Mouse (Mus musculus) CH12.LX (cell line): Measurements from ENCODE around the gene Vegfd. TPM values are rescaled to one million over a fixed set of nuclear protein-coding genes. Genes with fewer than 3 reads are reported as not detected.

Source experiments
- DNase-seq: peaks from one replicate; pipeline ENCODE4 v3.0.0-alpha.2; 2013; ENCODE audit errors: extremely low read depth
- H3K27ac ChIP-seq: 2 replicates; pipeline ENCODE4 v1.5.1; 2012; ENCODE audit warnings: low read depth, mild to moderate bottlenecking, control low read depth, moderate library complexity; ENCODE audit not compliant: insufficient read depth
- H3K27me3 ChIP-seq: replicated peaks from 2 replicates; pipeline ENCODE3; 2012; ENCODE audit warnings: inconsistent platforms
- H3K36me3 ChIP-seq, 2 experiments: replicated peaks in 1 of 2; 2 replicates each; pipeline versions ENCODE3 to v1.6.1; 2012; ENCODE audit warnings: inconsistent platforms in 1 of 2, low read length in 1 of 2, mild to moderate bottlenecking in 1 of 2, mixed read lengths in 1 of 2, moderate library complexity in 1 of 2; ENCODE audit not compliant: control insufficient read depth in 1 of 2, insufficient read depth in 1 of 2
- H3K4me1 ChIP-seq, 2 experiments: 2 replicates each; pipeline ENCODE4 v1.6.1; 2012; ENCODE audit warnings: inconsistent platforms in 1 of 2, moderate library complexity in 1 of 2; ENCODE audit not compliant: insufficient read depth in 2 of 2, control insufficient read depth in 1 of 2
- H3K4me2 ChIP-seq: 2 replicates; pipeline ENCODE4 v1.6.1; 2012; ENCODE audit warnings: low read depth, mild to moderate bottlenecking, control low read depth; ENCODE audit not compliant: poor library complexity, insufficient read depth, severe bottlenecking
- H3K4me3 ChIP-seq, 3 experiments: fragments of 150-350 bp in 1 of 3; sonication (generic) in 1 of 3; replicated peaks in 1 of 3; 2 replicates each; pipeline versions ENCODE3 to v1.5.1; 2011 to 2012; ENCODE audit warnings: low read depth in 2 of 3, low read length in 2 of 3, mild to moderate bottlenecking in 2 of 3, moderate library complexity in 2 of 3, control low read depth in 1 of 3, improper control_type of control experiment in 1 of 3, inconsistent platforms in 1 of 3, mixed read lengths in 1 of 3; ENCODE audit not compliant: poor library complexity in 1 of 3
- H3K79me2 ChIP-seq: replicated peaks from 2 replicates; pipeline ENCODE4 v1.6.1; 2012; ENCODE audit warnings: mild to moderate bottlenecking, moderate library complexity; ENCODE audit not compliant: control insufficient read depth, poor library complexity, insufficient read depth, severe bottlenecking; ENCODE audit errors: extremely low read depth
- H3K9ac ChIP-seq: 2 replicates; pipeline ENCODE4 v1.6.1; 2012; ENCODE audit warnings: low read depth, mild to moderate bottlenecking, control low read depth, moderate library complexity; ENCODE audit not compliant: insufficient read depth
- H3K9me3 ChIP-seq: replicated peaks from 2 replicates; pipeline ENCODE3; 2012; ENCODE audit warnings: low read length, inconsistent platforms, mixed read lengths
- CHD1 ChIP-seq: IDR thresholded peaks from 2 replicates; pipeline ENCODE4 v1.6.1; 2012; ENCODE audit warnings: low read depth, low read length, improper control_type of control experiment, inconsistent platforms
- CTCF ChIP-seq, 2 experiments: IDR thresholded peaks in 1 of 2; conservative IDR thresholded peaks in 1 of 2; 2 replicates each; pipeline ENCODE4 v1.5.1; 2011 to 2012; ENCODE audit warnings: low read depth in 2 of 2, low read length in 2 of 2, improper control_type of control experiment in 1 of 2, inconsistent platforms in 1 of 2, mild to moderate bottlenecking in 1 of 2, moderate library complexity in 1 of 2
- EP300 ChIP-seq: IDR thresholded peaks from 2 replicates; pipeline ENCODE4 v1.6.1; 2011; ENCODE audit warnings: low read length, improper control_type of control experiment
- HCFC1 ChIP-seq: IDR thresholded peaks from 2 replicates; pipeline ENCODE4 v1.6.1; 2012; ENCODE audit warnings: low read depth, mild to moderate bottlenecking, inconsistent platforms, low read length, improper control_type of control experiment
- JUN ChIP-seq: IDR thresholded peaks from 2 replicates; pipeline ENCODE4 v1.6.1; 2011; ENCODE audit warnings: low read depth, mild to moderate bottlenecking, low read length, improper control_type of control experiment, moderate library complexity; ENCODE audit not compliant: insufficient read depth
- KAT2A ChIP-seq: IDR thresholded peaks from 2 replicates; pipeline ENCODE4 v1.6.1; 2012; ENCODE audit warnings: low read length, improper control_type of control experiment, inconsistent platforms; ENCODE audit not compliant: insufficient replicate concordance
- MAFK ChIP-seq: IDR thresholded peaks from 2 replicates; pipeline ENCODE4 v1.6.1; 2011; ENCODE audit warnings: low read length, improper control_type of control experiment; ENCODE audit not compliant: insufficient replicate concordance
- MXI1 ChIP-seq: IDR thresholded peaks from 2 replicates; pipeline ENCODE4 v1.6.1; 2011; ENCODE audit warnings: mild to moderate bottlenecking, low read depth, low read length, improper control_type of control experiment
- PAX5 ChIP-seq: IDR thresholded peaks from 2 replicates; pipeline ENCODE4 v1.6.1; 2012; ENCODE audit warnings: low read length, inconsistent platforms, mixed read lengths
- POLR2A ChIP-seq: IDR thresholded peaks from 2 replicates; pipeline ENCODE4 v1.6.1; 2011; ENCODE audit warnings: low read depth, mild to moderate bottlenecking, improper control_type of control experiment, low read length
- POLR2AphosphoS2 ChIP-seq: IDR thresholded peaks from 2 replicates; pipeline ENCODE4 v1.6.1; 2011; ENCODE audit warnings: low read depth, low read length, improper control_type of control experiment
- RAD21 ChIP-seq: IDR thresholded peaks from 2 replicates; pipeline ENCODE4 v1.6.1; 2011; ENCODE audit warnings: low read depth, mild to moderate bottlenecking, low read length, improper control_type of control experiment, moderate library complexity
- RCOR1 ChIP-seq: conservative IDR thresholded peaks from 2 replicates; pipeline ENCODE4 v1.6.1; 2012; ENCODE audit warnings: low read depth, mild to moderate bottlenecking, inconsistent platforms, low read length, improper control_type of control experiment
- SIN3A ChIP-seq: IDR thresholded peaks from 2 replicates; pipeline ENCODE4 v1.6.1; 2012; ENCODE audit warnings: low read length, improper control_type of control experiment, inconsistent platforms
- SMC3 ChIP-seq: IDR thresholded peaks from 2 replicates; pipeline ENCODE4 v1.6.1; 2011; ENCODE audit warnings: low read depth, low read length, improper control_type of control experiment
- TBP ChIP-seq: conservative IDR thresholded peaks from 2 replicates; pipeline ENCODE4 v1.6.1; 2011; ENCODE audit warnings: low read depth, low read length, improper control_type of control experiment
- TCF12 ChIP-seq: IDR thresholded peaks from 2 replicates; pipeline ENCODE4 v1.6.1; 2014; ENCODE audit warnings: low read depth, mild to moderate bottlenecking, inconsistent platforms, low read length, improper control_type of control experiment
- UBTF ChIP-seq: IDR thresholded peaks from 2 replicates; pipeline ENCODE4 v1.6.1; 2012; ENCODE audit warnings: low read depth, mild to moderate bottlenecking, inconsistent platforms, low read length, improper control_type of control experiment, moderate library complexity
- USF1 ChIP-seq: IDR thresholded peaks from 2 replicates; pipeline ENCODE4 v1.6.1; 2014; ENCODE audit warnings: low read depth, mild to moderate bottlenecking, inconsistent platforms, low read length, improper control_type of control experiment
- ZC3H11A ChIP-seq: IDR thresholded peaks from 2 replicates; pipeline ENCODE4 v1.6.1; 2012; ENCODE audit warnings: low read depth, mild to moderate bottlenecking, inconsistent platforms, low read length, improper control_type of control experiment
- dilution Hi-C: fragments of 300-500 bp; cut with MboI; formaldehyde crosslinking; loops from 2 replicates; pipeline ENCODE4 v1.14.3; 2020; ENCODE audit warnings: low sequenced_read_pairs; ENCODE audit not compliant: extremely low pct_unique_long_range_greater_than_20kb, extremely low pct_ligation_motif_present
- in situ Hi-C: fragments of 300-500 bp; cut with MboI; formaldehyde crosslinking; loops from 3 replicates; pipeline ENCODE4 v1.14.3; 2019; ENCODE audit warnings: low sequenced_read_pairs, low pct_ligation_motif_present, low pct_unique_long_range_greater_than_20kb, mixed read lengths
- polyA plus RNA-seq: library from polyadenylated mRNA; unstranded; fragments of >175 nt; gene quantifications from 2 replicates; pipeline ENCODE4 v1.2.1, GENCODE M21; 2012; ENCODE audit warnings: low read depth; ENCODE audit not compliant: insufficient read length
- total RNA-seq, 2 experiments: library from RNA; depleted of rRNA; stranded (reverse); fragments of 300-350 nt in 1 of 2; fragments of >200 nt in 1 of 2; gene quantifications; 2 replicates each; pipeline ENCODE4 v1.2.3; 2012 to 2014

Vegfd gene
- total and polyA plus RNA-seq, 3 experiments: not detected

- no peaks in the 10 kb centered on the region for H3K4me1 ChIP-seq
- no peak overlapping the region for H3K9ac ChIP-seq
- H3K27me3 ChIP-seq: no peaks in the 10 kb centered on the region
- H3K4me3 ChIP-seq: no peak overlapping the region
- TF ChIP-seq SMC3: no peak
- no peak for TF ChIP-seq EP300
- H3K4me2 ChIP-seq: no peak overlapping the region
- no peaks in the 10 kb centered on the region for H3K36me3 ChIP-seq
- dilution Hi-C loops: no loop called here
- H3K79me2 ChIP-seq: no peaks in the 10 kb centered on the region
- DNase-seq: peak; percentile 6
- in situ Hi-C loops: no loop called here
- H3K27ac ChIP-seq: no peak overlapping the region
- H3K9me3 ChIP-seq: no peaks in the 10 kb centered on the region
Observed at GRCm38 (mm10) chrX:164446106-164446551, 73.0 kb downstream of the Vegfd start.

GRCm38 (mm10) chrX:164446835-164447681 is 73.9 kb downstream of the Vegfd start:
- H3K4me1 ChIP-seq: no peaks in the 10 kb centered on the region
- H3K36me3 ChIP-seq: no peaks in the 10 kb centered on the region
- no peak overlapping the region for H3K4me2 ChIP-seq
- in situ Hi-C loops: no loop called here
- no peaks in the 10 kb centered on the region for H3K79me2 ChIP-seq
- TF ChIP-seq CHD1 (no peak), POLR2A (no peak), SIN3A (no peak), MXI1 (no peak), JUN (no peak), CTCF (conservative IDR thresholded peaks at IDR 0.05 in 1 of 2, IDR thresholded peaks at IDR 0.05 in 1 of 2; ENCODE audit: low read depth in 2 of 2, low read length in 2 of 2) (no peak), MAFK (no peak), USF1 (no peak), SMC3 (no peak), ZC3H11A (no peak)
- TF ChIP-seq, all 38 proteins: peak for 0
- H3K4me3 ChIP-seq: no peak overlapping the region
- H3K27me3 ChIP-seq: no peaks in the 10 kb centered on the region
- no peak overlapping the region for H3K27ac ChIP-seq
- DNase-seq: no peak
- dilution Hi-C loops: no loop called here
- H3K9ac ChIP-seq: no peak overlapping the region
- no peaks in the 10 kb centered on the region for H3K9me3 ChIP-seq

GRCm38 (mm10) chrX:164447682-164448071 is 74.5 kb downstream of the Vegfd start:
- H3K9ac ChIP-seq: no peak overlapping the region
- no peak overlapping the region for H3K4me2 ChIP-seq
- H3K27me3 ChIP-seq: no peaks in the 10 kb centered on the region
- no peak overlapping the region for H3K27ac ChIP-seq
- H3K36me3 ChIP-seq: no peaks in the 10 kb centered on the region
- dilution Hi-C loops (no loop called here), in situ Hi-C loops (no loop called here)
- no peaks in the 10 kb centered on the region for H3K79me2 ChIP-seq
- TF ChIP-seq MAFK (no peak), SIN3A (no peak), CHD1 (no peak), CTCF (conservative IDR thresholded peaks at IDR 0.05 in 1 of 2, IDR thresholded peaks at IDR 0.05 in 1 of 2; ENCODE audit: low read depth in 2 of 2, low read length in 2 of 2) (no peak), POLR2AphosphoS2 (no peak), TCF12 (no peak), RCOR1 (no peak), TBP (no peak), RAD21 (no peak), UBTF (no peak), PAX5 (no peak), KAT2A (no peak), HCFC1 (no peak)
- H3K9me3 ChIP-seq: no peaks in the 10 kb centered on the region
- H3K4me1 ChIP-seq: no peaks in the 10 kb centered on the region
- no peak for DNase-seq
- no peak overlapping the region for H3K4me3 ChIP-seq
